Mouse (Mus musculus) lung, adult 2 months (tissue): ENCODE results near the gene Cwc22.

Source experiments
- CTCF ChIP-seq: fragments of 200-500 bp; IDR thresholded peaks from 2 replicates; pipeline ENCODE4 v1.5.1; 2011; ENCODE audit warnings: mild to moderate bottlenecking, low read length, control low read depth; ENCODE audit not compliant: insufficient read depth
- POLR2A ChIP-seq: fragments of 200-500 bp; IDR thresholded peaks from 2 replicates; pipeline ENCODE4 v1.6.1; 2011; ENCODE audit warnings: low read depth, mild to moderate bottlenecking, control low read depth, low read length, borderline replicate concordance; ENCODE audit errors: extremely low read depth

DNA sequence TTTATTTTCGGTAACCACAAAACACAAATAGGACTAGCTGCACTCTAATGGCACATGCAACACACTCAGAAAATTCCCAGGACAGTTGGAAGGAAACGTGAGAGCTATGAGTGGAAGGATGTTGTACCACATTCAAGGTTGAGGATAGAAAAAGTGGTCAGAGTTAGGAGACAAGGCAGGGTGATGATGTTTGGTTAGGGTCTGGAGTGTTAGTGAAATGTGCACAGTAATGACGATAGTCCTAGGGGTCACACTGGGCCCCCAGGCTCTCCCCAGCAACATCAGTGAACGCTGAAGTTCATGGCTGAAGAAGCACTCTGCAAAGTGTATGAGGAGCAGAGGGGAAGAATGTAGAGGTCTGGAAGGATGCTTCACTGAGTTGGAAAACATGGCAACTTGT is 53.6 kb downstream of the Cwc22 start:
- TF ChIP-seq POLR2A (no peak), CTCF (no peak)
